Mouse (Mus musculus): ENCODE measurements around the gene Cep97. TPM values are rescaled to one million over a fixed set of nuclear protein-coding genes. Genes with fewer than 3 reads are reported as not detected.

Cep97 gene
- 12.0 and 13.9 TPM in 2 replicates for polyA plus RNA-seq (2015; fragmentation: Nextera tagmentation; extraction: Ambion mirVana)

DNA sequence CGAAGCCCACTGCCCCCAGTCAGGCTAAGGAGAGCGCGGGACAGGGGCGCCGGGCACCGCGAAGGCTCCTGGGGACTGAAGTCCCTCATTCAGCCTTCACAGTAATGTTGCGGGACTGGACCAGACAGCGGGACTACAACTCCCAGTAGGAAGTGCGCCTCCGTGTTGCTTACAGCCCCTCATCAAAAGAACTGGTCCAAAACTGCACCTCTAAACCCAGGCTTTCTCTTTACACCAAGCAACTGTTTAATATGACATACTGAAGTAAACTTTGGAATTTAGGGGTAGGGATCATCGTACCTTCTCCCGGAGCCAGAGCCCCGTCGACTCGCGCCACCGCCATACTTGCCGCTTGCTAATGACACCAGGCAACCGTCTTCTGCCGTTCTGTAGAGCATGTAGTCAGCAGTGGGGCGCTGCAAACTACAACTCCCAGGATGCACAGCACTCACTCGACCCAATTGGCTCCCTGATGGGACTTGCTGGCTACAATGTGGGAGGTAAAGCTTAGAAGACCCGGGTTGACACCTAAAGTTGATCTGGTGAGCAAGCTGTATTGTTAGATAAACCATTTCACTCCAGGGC is at the start of gene Cep97:
Gene Cep97, minus strand, starts transcription at position 403 of the 585 bp plus-strand sequence.
- under 1% methylated on average over 24 of the region's 24 CpGs for WGBS
- peak within 1 kb of the TSS; percentile 41 for H3K27ac ChIP-seq (ENCODE audit: low read length)
- H3K9ac ChIP-seq (replicated peaks; ENCODE audit: low read length), result peak within 1 kb of the TSS; percentile 85
- no peaks in the 10 kb centered on the region for H3K36me3 ChIP-seq (ENCODE audit: insufficient read depth, low read length)
- no peaks in the 10 kb centered on the region for H3K27me3 ChIP-seq (ENCODE audit: insufficient read depth, low read length)
- peak within 1 kb of the TSS; percentile 86 for H3K4me3 ChIP-seq (ENCODE audit: low read length)
- H3K9me3 ChIP-seq (ENCODE audit: low read length), result no peaks in the 10 kb centered on the region
- peak within 1 kb of the TSS; percentile 63 for H3K4me2 ChIP-seq (replicated peaks; ENCODE audit: low read depth, low read length)
- peaks cover 3% of the 10 kb centered on the region; the same call in 1 of the 2 replicates for H3K4me1 ChIP-seq (ENCODE audit: insufficient read depth, low read length)
- peak; percentile 99 for ATAC-seq (ENCODE audit: low FRiP score, low TSS enrichment)

DNA sequence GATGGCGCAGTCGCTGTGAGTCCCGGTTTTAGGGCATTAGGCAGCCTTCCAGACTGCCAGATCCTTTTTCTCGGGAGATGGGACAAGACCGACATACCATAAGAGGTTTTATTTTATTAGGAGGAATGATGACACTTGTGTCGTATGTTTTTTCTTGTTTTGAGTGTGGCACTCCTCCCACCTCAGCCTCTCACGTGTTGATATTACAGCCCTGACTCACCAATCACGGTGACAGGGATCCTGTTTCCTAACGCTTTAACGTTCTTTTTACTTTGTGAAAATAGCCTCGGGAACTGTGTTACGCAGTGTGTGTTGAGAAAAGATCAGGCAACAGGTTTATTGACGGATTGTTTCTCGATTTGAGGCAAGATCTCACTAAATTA is 40.2 kb upstream of the Cep97 start:
- Histone ChIP-seq H3K36me3 (ENCODE audit: insufficient read depth, low read length) (peaks cover 24% of the 10 kb centered on the region), H3K4me2 (replicated peaks; ENCODE audit: low read depth, low read length) (peak overlapping the region; percentile 83), H3K27me3 (ENCODE audit: insufficient read depth, low read length) (no peaks in the 10 kb centered on the region), H3K4me1 (ENCODE audit: insufficient read depth, low read length) (peaks cover 20% of the 10 kb centered on the region), H3K9ac (replicated peaks; ENCODE audit: low read length) (peak overlapping the region; percentile 94), H3K4me3 (ENCODE audit: low read length) (peak overlapping the region; percentile 99), H3K27ac (ENCODE audit: low read length) (peak overlapping the region; percentile 88), H3K9me3 (ENCODE audit: low read length) (no peaks in the 10 kb centered on the region)
- ATAC-seq (ENCODE audit: low FRiP score, low TSS enrichment), result no peak
- WGBS, result 3% methylated on average over 14 of the region's 14 CpGs

DNA sequence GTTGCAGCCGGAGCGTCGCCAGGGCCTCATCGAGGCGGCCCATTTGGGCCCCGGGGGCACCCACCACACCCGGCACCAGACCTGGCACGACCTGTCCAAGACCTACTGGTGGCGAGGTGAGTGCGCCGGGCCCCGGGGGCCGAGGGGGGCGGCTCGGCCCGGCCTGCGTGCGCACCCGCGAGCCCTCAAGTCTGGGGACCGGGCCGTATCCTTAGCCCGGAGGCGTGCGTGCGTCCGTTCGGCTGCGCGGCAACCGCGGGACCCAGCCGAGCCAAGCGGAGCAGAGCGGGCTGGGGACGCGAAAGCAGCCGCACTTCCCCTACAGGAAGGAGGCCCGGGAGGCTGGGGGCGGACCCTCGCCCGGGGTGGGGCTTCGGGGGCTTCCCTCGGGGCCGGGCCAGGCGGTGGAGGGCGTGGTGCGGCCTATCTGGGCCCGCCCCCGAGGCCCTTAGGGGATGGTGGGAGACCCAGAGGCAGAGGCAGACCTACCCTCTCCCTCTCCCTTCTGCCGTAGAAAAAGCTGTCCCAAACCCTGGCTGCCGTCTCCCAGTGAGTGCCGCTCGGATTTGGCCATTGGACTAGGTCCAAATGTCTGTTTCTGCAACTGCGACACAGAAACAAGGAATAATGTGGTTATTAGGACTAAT is 39.7 kb upstream of the Cep97 start:
- peak; percentile 94 for ATAC-seq (ENCODE audit: low FRiP score, low TSS enrichment)
- peak overlapping the region; percentile 99 for H3K4me3 ChIP-seq (ENCODE audit: low read length)
- peak overlapping the region; percentile 88 for H3K27ac ChIP-seq (ENCODE audit: low read length)
- under 1% methylated on average over 53 of the region's 55 CpGs for WGBS
- no peaks in the 10 kb centered on the region for H3K27me3 ChIP-seq (ENCODE audit: insufficient read depth, low read length)
- peaks cover 29% of the 10 kb centered on the region for H3K36me3 ChIP-seq (ENCODE audit: insufficient read depth, low read length)
- no peaks in the 10 kb centered on the region for H3K9me3 ChIP-seq (ENCODE audit: low read length)
- H3K4me2 ChIP-seq (replicated peaks; ENCODE audit: low read depth, low read length), result peak overlapping the region; percentile 83
- peak overlapping the region; percentile 94 for H3K9ac ChIP-seq (replicated peaks; ENCODE audit: low read length)
- H3K4me1 ChIP-seq (ENCODE audit: insufficient read depth, low read length), result peaks cover 24% of the 10 kb centered on the region

DNA sequence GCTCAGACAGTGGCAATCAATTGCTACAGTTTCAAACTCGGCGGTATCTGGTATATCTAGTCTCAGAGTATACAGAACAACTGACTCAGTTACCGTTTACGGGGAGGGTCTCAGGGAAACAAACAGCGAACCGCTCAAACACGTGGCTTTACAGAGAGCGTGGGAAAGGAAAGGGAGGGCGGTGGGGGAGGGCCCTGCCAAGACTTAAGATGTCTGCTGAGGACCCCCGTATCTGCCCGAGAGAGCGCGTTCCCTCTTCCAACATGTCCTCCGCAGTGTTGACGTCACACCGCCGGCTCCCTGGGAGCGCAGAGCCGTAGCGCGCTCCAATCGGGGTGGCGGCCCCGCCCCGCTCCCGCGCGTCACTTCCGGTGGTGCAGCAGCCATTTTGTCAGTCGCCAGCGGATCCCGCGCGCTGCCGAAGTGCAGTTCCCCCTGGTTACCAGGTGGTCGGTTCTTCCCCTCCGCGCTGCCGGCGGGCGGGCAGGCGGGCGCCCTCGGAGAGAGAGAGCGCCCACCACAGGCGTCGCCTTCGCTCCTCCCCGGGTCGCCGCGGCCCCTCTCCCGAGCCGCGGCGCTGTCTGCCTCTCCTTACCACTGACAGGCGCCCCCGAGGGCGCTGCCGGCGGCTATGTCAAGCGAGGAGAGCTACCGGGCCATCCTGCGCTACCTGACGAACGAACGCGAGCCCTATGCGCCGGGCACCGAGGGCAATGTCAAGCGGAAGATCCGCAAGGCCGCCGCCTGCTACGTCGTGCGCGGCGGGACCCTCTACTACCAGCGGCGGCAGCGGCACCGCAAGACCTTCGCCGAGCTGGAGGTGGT is 39.0 kb upstream of the Cep97 start, which contains the start of gene Zbtb11:
Gene Zbtb11, plus strand, starts transcription at position 453 of the 825 bp plus-strand sequence.
- Histone ChIP-seq H3K36me3 (ENCODE audit: insufficient read depth, low read length) (peaks cover 36% of the 10 kb centered on the region), H3K27ac (ENCODE audit: low read length) (peak within 1 kb of the TSS; percentile 89), H3K4me3 (ENCODE audit: low read length) (peak within 1 kb of the TSS; percentile 99), H3K4me1 (ENCODE audit: insufficient read depth, low read length) (peaks cover 32% of the 10 kb centered on the region), H3K4me2 (replicated peaks; ENCODE audit: low read depth, low read length) (peak within 1 kb of the TSS; percentile 83), H3K9me3 (ENCODE audit: low read length) (no peaks in the 10 kb centered on the region), H3K27me3 (ENCODE audit: insufficient read depth, low read length) (no peaks in the 10 kb centered on the region), H3K9ac (replicated peaks; ENCODE audit: low read length) (peak within 1 kb of the TSS; percentile 94)
- ATAC-seq (ENCODE audit: low FRiP score, low TSS enrichment), result peak; percentile 98
- under 1% methylated on average over 75 of the region's 86 CpGs for WGBS

DNA sequence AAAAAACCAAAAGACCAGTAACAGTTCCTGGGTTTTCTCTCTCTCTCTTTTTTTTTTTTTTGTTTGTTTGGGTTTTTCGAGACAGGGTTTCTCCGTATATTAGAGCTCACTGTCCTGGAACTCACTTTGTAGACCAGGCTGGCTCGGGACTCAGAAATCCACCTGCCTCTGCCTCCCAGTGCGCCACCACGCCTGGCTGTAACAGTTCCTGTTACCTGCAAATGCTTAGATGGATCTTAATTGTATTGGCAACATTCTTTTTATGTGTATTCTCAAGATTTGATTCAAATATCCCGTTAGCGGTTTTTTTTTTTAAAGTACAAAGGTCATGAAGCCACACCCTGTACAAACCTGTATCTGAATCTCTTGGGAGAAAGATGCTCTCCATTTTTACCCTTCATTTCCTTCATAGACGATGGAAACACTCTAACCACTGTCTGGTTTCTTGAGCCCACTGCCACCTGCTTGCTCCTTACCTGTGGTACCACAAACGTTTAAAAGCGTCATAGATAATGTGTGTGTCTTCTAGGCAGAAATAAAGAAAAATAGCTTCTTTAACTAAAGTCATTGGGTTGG is 38.1 kb upstream of the Cep97 start:
- Histone ChIP-seq H3K4me2 (replicated peaks; ENCODE audit: low read depth, low read length) (peak overlapping the region; percentile 70), H3K36me3 (ENCODE audit: insufficient read depth, low read length) (peaks cover 35% of the 10 kb centered on the region), H3K9me3 (ENCODE audit: low read length) (no peaks in the 10 kb centered on the region), H3K27ac (ENCODE audit: low read length) (peak overlapping the region; percentile 89), H3K4me1 (ENCODE audit: insufficient read depth, low read length) (peaks cover 40% of the 10 kb centered on the region), H3K27me3 (ENCODE audit: insufficient read depth, low read length) (no peaks in the 10 kb centered on the region), H3K9ac (replicated peaks; ENCODE audit: low read length) (peak overlapping the region; percentile 64), H3K4me3 (ENCODE audit: low read length) (peak overlapping the region; percentile 99)
- 59% methylated on average over 10 of the region's 10 CpGs for WGBS
- no peak for ATAC-seq (ENCODE audit: low FRiP score, low TSS enrichment)

GRCm38 (mm10) chr16:55971735-55972615 is 37.3 kb upstream of the Cep97 start:
- 86% methylated on average over 6 of the region's 6 CpGs for WGBS
- Histone ChIP-seq H3K4me2 (replicated peaks; ENCODE audit: low read depth, low read length) (no peak overlapping the region), H3K4me3 (ENCODE audit: low read length) (no peak overlapping the region), H3K27me3 (ENCODE audit: insufficient read depth, low read length) (no peaks in the 10 kb centered on the region), H3K36me3 (ENCODE audit: insufficient read depth, low read length) (peaks cover 39% of the 10 kb centered on the region), H3K4me1 (ENCODE audit: insufficient read depth, low read length) (peaks cover 45% of the 10 kb centered on the region), H3K27ac (ENCODE audit: low read length) (no peak overlapping the region), H3K9ac (replicated peaks; ENCODE audit: low read length) (no peak overlapping the region), H3K9me3 (ENCODE audit: low read length) (no peaks in the 10 kb centered on the region)
- ATAC-seq (ENCODE audit: low FRiP score, low TSS enrichment), result no peak

GRCm38 (mm10) chr16:55970416-55970815 is 35.8 kb upstream of the Cep97 start:
- Histone ChIP-seq H3K36me3 (ENCODE audit: insufficient read depth, low read length) (peaks cover 39% of the 10 kb centered on the region), H3K27me3 (ENCODE audit: insufficient read depth, low read length) (no peaks in the 10 kb centered on the region), H3K9me3 (ENCODE audit: low read length) (no peaks in the 10 kb centered on the region), H3K4me1 (ENCODE audit: insufficient read depth, low read length) (peaks cover 40% of the 10 kb centered on the region), H3K4me2 (replicated peaks; ENCODE audit: low read depth, low read length) (no peak overlapping the region), H3K9ac (replicated peaks; ENCODE audit: low read length) (no peak overlapping the region), H3K27ac (ENCODE audit: low read length) (no peak overlapping the region), H3K4me3 (ENCODE audit: low read length) (no peak overlapping the region)
- no peak for ATAC-seq (ENCODE audit: low FRiP score, low TSS enrichment)
- 93% methylated on average over 5 of the region's 5 CpGs for WGBS

GRCm38 (mm10) chr16:55969147-55969546 is 34.5 kb upstream of the Cep97 start:
- Histone ChIP-seq H3K4me3 (ENCODE audit: low read length) (no peak overlapping the region), H3K4me1 (ENCODE audit: insufficient read depth, low read length) (peaks cover 34% of the 10 kb centered on the region), H3K4me2 (replicated peaks; ENCODE audit: low read depth, low read length) (no peak overlapping the region), H3K27ac (ENCODE audit: low read length) (no peak overlapping the region), H3K27me3 (ENCODE audit: insufficient read depth, low read length) (no peaks in the 10 kb centered on the region), H3K36me3 (ENCODE audit: insufficient read depth, low read length) (peaks cover 39% of the 10 kb centered on the region), H3K9ac (replicated peaks; ENCODE audit: low read length) (no peak overlapping the region), H3K9me3 (ENCODE audit: low read length) (no peaks in the 10 kb centered on the region)
- 68% methylated on average over 3 of the region's 3 CpGs for WGBS
- ATAC-seq (ENCODE audit: low FRiP score, low TSS enrichment), result no peak

GRCm38 (mm10) chr16:55967221-55967620 is 32.6 kb upstream of the Cep97 start:
- ATAC-seq (ENCODE audit: low FRiP score, low TSS enrichment), result no peak
- no peaks in the 10 kb centered on the region for H3K27me3 ChIP-seq (ENCODE audit: insufficient read depth, low read length)
- 20% methylated on average over 1 of the region's 1 CpGs for WGBS
- H3K4me1 ChIP-seq (ENCODE audit: insufficient read depth, low read length), result peaks cover 27% of the 10 kb centered on the region
- peak overlapping the region; percentile 98 for H3K4me3 ChIP-seq (ENCODE audit: low read length)
- H3K36me3 ChIP-seq (ENCODE audit: insufficient read depth, low read length), result peaks cover 38% of the 10 kb centered on the region
- peak overlapping the region; percentile 99 for H3K9ac ChIP-seq (replicated peaks; ENCODE audit: low read length)
- peak overlapping the region; percentile 97 for H3K4me2 ChIP-seq (replicated peaks; ENCODE audit: low read depth, low read length)
- H3K27ac ChIP-seq (ENCODE audit: low read length), result peak overlapping the region; percentile 84; the same call in 1 of the 2 replicates
- H3K9me3 ChIP-seq (ENCODE audit: low read length), result no peaks in the 10 kb centered on the region
